Mouse (Mus musculus) embryonic facial prominence, embryonic 15.5 days (tissue): ENCODE measurements around the gene Gm49361. TPM values are rescaled to one million over a fixed set of nuclear protein-coding genes. Genes with fewer than 3 reads are reported as not detected.
"Not testable (repeated sequence)": the region's sequence is repeated elsewhere in the genome, so short reads cannot be mapped to it uniquely, and the experiment has no call there.

Experiments used
- ATAC-seq: fragments of 200-750 bp; cut with Nextera tagmentation; 2 replicates; pipeline ENCODE4 v1.8.0; 2017; ENCODE audit warnings: low read depth, moderate TSS enrichment; ENCODE audit not compliant: insufficient number of reproducible peaks, low FRiP score, low TSS enrichment
- H3K27ac ChIP-seq: fragments of 300-500 bp; sonication (generic); replicated peaks from 2 replicates; pipeline ENCODE4 v1.5.1; 2015; ENCODE audit warnings: mild to moderate bottlenecking, inconsistent platforms
- H3K27me3 ChIP-seq: fragments of 300-500 bp; sonication (generic); 2 replicates; pipeline ENCODE4 v1.6.1; 2015; ENCODE audit warnings: inconsistent platforms
- H3K36me3 ChIP-seq: fragments of 300-500 bp; sonication (generic); 2 replicates; pipeline ENCODE4 v1.6.1; 2015; ENCODE audit warnings: mild to moderate bottlenecking, inconsistent platforms
- H3K4me1 ChIP-seq: fragments of 300-500 bp; sonication (generic); 2 replicates; pipeline ENCODE4 v1.6.1; 2015; ENCODE audit warnings: inconsistent platforms
- H3K4me2 ChIP-seq: fragments of 300-500 bp; sonication (generic); replicated peaks from 2 replicates; pipeline ENCODE4 v1.6.1; 2015; ENCODE audit warnings: mild to moderate bottlenecking, inconsistent platforms
- H3K4me3 ChIP-seq: fragments of 300-500 bp; sonication (generic); replicated peaks from 2 replicates; pipeline ENCODE4 v1.5.1; 2015; ENCODE audit warnings: mild to moderate bottlenecking, inconsistent platforms
- H3K9ac ChIP-seq: fragments of 300-500 bp; sonication (generic); 2 replicates; pipeline ENCODE4 v1.6.1; 2015; ENCODE audit warnings: inconsistent platforms
- H3K9me3 ChIP-seq: fragments of 300-500 bp; sonication (generic); replicated peaks from 2 replicates; pipeline ENCODE4 v1.6.1; 2016; ENCODE audit warnings: inconsistent platforms
- WGBS: fragments of 180-500 bp; shearing (Covaris S2); methylation state at CpG from one replicate; pipeline ENCODE4 v1.1.7; 2015; 5-methylcytosine and 5-hydroxymethylcytosine counted together
- polyA plus RNA-seq: library from polyadenylated mRNA; unstranded; fragments of >200 nt; fragmentation: Nextera tagmentation; extraction: Ambion mirVana; gene quantifications from 2 replicates; pipeline ENCODE4 v1.2.1, GENCODE M21; 2015

Gene Gm49361
- polyA plus RNA-seq, 1 experiment from 2014 or later = not detected

- H3K4me1 ChIP-seq = peaks cover 31% of the 10 kb centered on the region
- H3K27ac ChIP-seq = no peak overlapping the region
- H3K36me3 ChIP-seq = peaks cover 20% of the 10 kb centered on the region; the same call in 1 of the 2 replicates
- ATAC-seq = no peak
- H3K27me3 ChIP-seq = no peaks in the 10 kb centered on the region
- WGBS = 88% methylated on average over 4 of the region's 4 CpGs
- no peak overlapping the region for H3K4me3 ChIP-seq
- no peak overlapping the region for H3K4me2 ChIP-seq
- H3K9ac ChIP-seq = no peak overlapping the region
- no peaks in the 10 kb centered on the region for H3K9me3 ChIP-seq
These were observed 40.1 kb downstream of the Gm49361 start for GRCm38 (mm10) chr14:57705759-57706158.

GRCm38 (mm10) chr14:57705075-57705474, 40.8 kb downstream of the Gm49361 start:
- WGBS = 86% methylated on average over 4 of the region's 4 CpGs
- H3K4me2 ChIP-seq = no peak overlapping the region
- ATAC-seq = no peak
- H3K9me3 ChIP-seq = no peaks in the 10 kb centered on the region
- peaks cover 31% of the 10 kb centered on the region for H3K4me1 ChIP-seq
- H3K27ac ChIP-seq = no peak overlapping the region
- H3K36me3 ChIP-seq = peaks cover 26% of the 10 kb centered on the region
- no peak overlapping the region for H3K9ac ChIP-seq
- no peak overlapping the region for H3K4me3 ChIP-seq
- no peaks in the 10 kb centered on the region for H3K27me3 ChIP-seq

GRCm38 (mm10) chr14:57701915-57702477, 43.9 kb downstream of the Gm49361 start:
- Histone ChIP-seq H3K27me3 (no peaks in the 10 kb centered on the region), H3K27ac (peak overlapping the region; percentile 12), H3K4me2 (no peak overlapping the region), H3K9ac (no peak overlapping the region), H3K4me3 (no peak overlapping the region), H3K4me1 (peaks cover 8% of the 10 kb centered on the region; the same call in 1 of the 2 replicates), H3K36me3 (peaks cover 49% of the 10 kb centered on the region), H3K9me3 (no peaks in the 10 kb centered on the region)
- WGBS = 38% methylated on average over 12 of the region's 12 CpGs
- ATAC-seq = 0 out of 2 replicates have a peak, but pooled peaks have one; percentile 40

- H3K4me1 ChIP-seq = no peaks in the 10 kb centered on the region
- 95% methylated on average over 33 of the region's 33 CpGs for WGBS
- ATAC-seq = no peak
- H3K4me2 ChIP-seq = no peak overlapping the region
- H3K27ac ChIP-seq = no peak overlapping the region
- no peak overlapping the region for H3K9ac ChIP-seq
- no peak overlapping the region for H3K4me3 ChIP-seq
- H3K9me3 ChIP-seq = no peaks in the 10 kb centered on the region
- H3K36me3 ChIP-seq = peaks cover 68% of the 10 kb centered on the region
- H3K27me3 ChIP-seq = no peaks in the 10 kb centered on the region
These were observed 46.4 kb downstream of the Gm49361 start for GRCm38 (mm10) chr14:57699461-57699970.

- H3K4me2 ChIP-seq = no peak overlapping the region
- 88% methylated on average over 10 of the region's 10 CpGs for WGBS
- no peaks in the 10 kb centered on the region for H3K4me1 ChIP-seq
- H3K9me3 ChIP-seq = no peaks in the 10 kb centered on the region
- no peak for ATAC-seq
- no peak overlapping the region for H3K27ac ChIP-seq
- peaks cover 73% of the 10 kb centered on the region for H3K36me3 ChIP-seq
- no peak overlapping the region for H3K4me3 ChIP-seq
- no peak overlapping the region for H3K9ac ChIP-seq
- H3K27me3 ChIP-seq = no peaks in the 10 kb centered on the region
These were observed 46.9 kb downstream of the Gm49361 start for GRCm38 (mm10) chr14:57699016-57699415.

GRCm38 (mm10) chr14:57696066-57696465, 49.8 kb downstream of the Gm49361 start:
- peaks cover 81% of the 10 kb centered on the region for H3K36me3 ChIP-seq
- WGBS = 83% methylated on average over 15 of the region's 15 CpGs
- no peak overlapping the region for H3K4me3 ChIP-seq
- H3K27ac ChIP-seq = no peak overlapping the region
- H3K4me1 ChIP-seq = no peaks in the 10 kb centered on the region
- H3K4me2 ChIP-seq = no peak overlapping the region
- H3K9me3 ChIP-seq = no peaks in the 10 kb centered on the region
- no peak overlapping the region for H3K9ac ChIP-seq
- H3K27me3 ChIP-seq = no peaks in the 10 kb centered on the region
- no peak for ATAC-seq

GRCm38 (mm10) chr14:57695550-57695949, 50.4 kb downstream of the Gm49361 start:
- Histone ChIP-seq H3K4me2 (no peak overlapping the region), H3K27ac (no peak overlapping the region), H3K9ac (no peak overlapping the region), H3K4me3 (no peak overlapping the region), H3K4me1 (no peaks in the 10 kb centered on the region), H3K27me3 (no peaks in the 10 kb centered on the region), H3K9me3 (no peaks in the 10 kb centered on the region), H3K36me3 (peaks cover 85% of the 10 kb centered on the region)
- no peak for ATAC-seq
- 84% methylated on average over 8 of the region's 8 CpGs for WGBS

GRCm38 (mm10) chr14:57694246-57694645, 51.7 kb downstream of the Gm49361 start:
- Histone ChIP-seq H3K27ac (no peak overlapping the region), H3K4me3 (no peak overlapping the region), H3K9me3 (no peaks in the 10 kb centered on the region), H3K27me3 (no peaks in the 10 kb centered on the region), H3K36me3 (peaks cover 76% of the 10 kb centered on the region), H3K4me2 (no peak overlapping the region), H3K4me1 (no peaks in the 10 kb centered on the region), H3K9ac (no peak overlapping the region)
- WGBS = 85% methylated on average over 16 of the region's 16 CpGs
- ATAC-seq = no peak

- no peak overlapping the region for H3K9ac ChIP-seq
These were observed 53.3 kb downstream of the Gm49361 start for GRCm38 (mm10) chr14:57692517-57693130.

GRCm38 (mm10) chr14:57691316-57691715, 54.6 kb downstream of the Gm49361 start:
- Histone ChIP-seq H3K4me1 (no peaks in the 10 kb centered on the region), H3K9ac (no peak overlapping the region), H3K36me3 (peaks cover 60% of the 10 kb centered on the region), H3K27ac (no peak overlapping the region), H3K27me3 (no peaks in the 10 kb centered on the region), H3K4me3 (no peak overlapping the region), H3K9me3 (no peaks in the 10 kb centered on the region), H3K4me2 (no peak overlapping the region)
- ATAC-seq = no peak
- 95% methylated on average over 24 of the region's 24 CpGs for whole genome bisulfite sequencing

More at GRCm38 (mm10) chr14:57692517-57693130, 53.3 kb downstream of the Gm49361 start:
- Histone ChIP-seq H3K27ac (no peak overlapping the region), H3K27me3 (no peaks in the 10 kb centered on the region), H3K9me3 (no peaks in the 10 kb centered on the region), H3K36me3 (peaks cover 71% of the 10 kb centered on the region), H3K4me3 (no peak overlapping the region), H3K4me2 (no peak overlapping the region), H3K4me1 (no peaks in the 10 kb centered on the region)
- 91% methylated on average over 17 of the region's 17 CpGs for WGBS
- ATAC-seq = no peak

- H3K4me3 ChIP-seq = no peak overlapping the region
- no peak overlapping the region for H3K9ac ChIP-seq
- no peaks in the 10 kb centered on the region for H3K9me3 ChIP-seq
- no peak overlapping the region for H3K27ac ChIP-seq
- no peaks in the 10 kb centered on the region for H3K4me1 ChIP-seq
- 93% methylated on average over 8 of the region's 8 CpGs for WGBS
- peaks cover 54% of the 10 kb centered on the region for H3K36me3 ChIP-seq
- H3K4me2 ChIP-seq = no peak overlapping the region
- ATAC-seq = no peak
- no peaks in the 10 kb centered on the region for H3K27me3 ChIP-seq
These were observed 55.2 kb downstream of the Gm49361 start for GRCm38 (mm10) chr14:57690681-57691080.

GRCm38 (mm10) chr14:57688066-57688465, 57.8 kb downstream of the Gm49361 start:
- not testable (repeated sequence) for H3K4me3 ChIP-seq, H3K27ac ChIP-seq, H3K9me3 ChIP-seq, H3K9ac ChIP-seq, H3K4me1 ChIP-seq, H3K27me3 ChIP-seq, ATAC-seq, H3K4me2 ChIP-seq
- peaks cover 30% of the 10 kb centered on the region for H3K36me3 ChIP-seq
- 91% methylated on average over 7 of the region's 7 CpGs for WGBS
